Mouse (Mus musculus) liver, embryonic 15.5 days (tissue): ENCODE results near the gene Tnrc6b. TPM values are rescaled to one million over a fixed set of nuclear protein-coding genes. Genes with fewer than 3 reads are reported as not detected.
A peak's percentile ranks its signal among the peaks of the same experiment; 100 is the strongest.
"Not testable (repeated sequence)": the region's sequence is repeated elsewhere in the genome, so short reads cannot be mapped to it uniquely, and the experiment has no call there.

Experiments used
- ATAC-seq: fragments of 200-750 bp; cut with Nextera tagmentation; 2 replicates; pipeline ENCODE4 v1.8.0; 2017; ENCODE audit warnings: moderate number of reproducible peaks, mild to moderate bottlenecking, moderate library complexity; ENCODE audit not compliant: insufficient read depth
- H3K27ac ChIP-seq: fragments of 300-500 bp; sonication (generic); replicated peaks from 2 replicates; pipeline ENCODE4 v1.5.1; 2015; ENCODE audit warnings: mild to moderate bottlenecking, inconsistent platforms
- H3K27me3 ChIP-seq: fragments of 300-500 bp; sonication (generic); 2 replicates; pipeline ENCODE4 v1.6.1; 2015; ENCODE audit warnings: mild to moderate bottlenecking, inconsistent platforms
- H3K36me3 ChIP-seq: fragments of 300-500 bp; sonication (generic); replicated peaks from 2 replicates; pipeline ENCODE4 v1.6.1; 2015; ENCODE audit warnings: moderate library complexity, mild to moderate bottlenecking, inconsistent platforms
- H3K4me1 ChIP-seq: fragments of 300-500 bp; sonication (generic); replicated peaks from 2 replicates; pipeline ENCODE4 v1.6.1; 2015; ENCODE audit warnings: inconsistent platforms
- H3K4me2 ChIP-seq: fragments of 300-500 bp; sonication (generic); 2 replicates; pipeline ENCODE4 v1.6.1; 2015; ENCODE audit warnings: moderate library complexity, mild to moderate bottlenecking, inconsistent platforms
- H3K4me3 ChIP-seq: fragments of 300-500 bp; sonication (generic); replicated peaks from 2 replicates; pipeline ENCODE4 v1.5.1; 2015; ENCODE audit warnings: mild to moderate bottlenecking, inconsistent platforms
- H3K9ac ChIP-seq: fragments of 300-500 bp; sonication (generic); 2 replicates; pipeline ENCODE4 v1.6.1; 2015; ENCODE audit warnings: moderate library complexity, mild to moderate bottlenecking, inconsistent platforms
- H3K9me3 ChIP-seq: fragments of 300-500 bp; sonication (generic); replicated peaks from 2 replicates; pipeline ENCODE4 v1.6.1; 2016; ENCODE audit warnings: inconsistent platforms
- WGBS: fragments of 180-500 bp; shearing (Covaris S2); methylation state at CpG from one replicate; pipeline ENCODE4 v1.1.7; 2015; ENCODE audit warnings: mixed read lengths; ENCODE audit not compliant: insufficient replicate concordance; 5-methylcytosine and 5-hydroxymethylcytosine counted together
- polyA plus RNA-seq: library from polyadenylated mRNA; unstranded; fragments of >200 nt; fragmentation: Nextera tagmentation; extraction: Ambion mirVana; gene quantifications from 2 replicates; pipeline ENCODE4 v1.2.1, GENCODE M21; 2015

Tnrc6b gene
- polyA plus RNA-seq, 1 experiment from 2014 or later, result 18.3 TPM

- H3K4me3 ChIP-seq, result no peak overlapping the region
- no peaks in the 10 kb centered on the region for H3K27me3 ChIP-seq
- ATAC-seq, result no peak
- no peak overlapping the region for H3K9ac ChIP-seq
- no peak overlapping the region for H3K27ac ChIP-seq
- no peaks in the 10 kb centered on the region for H3K9me3 ChIP-seq
- no peak overlapping the region for H3K4me2 ChIP-seq
- peaks cover 98% of the 10 kb centered on the region for H3K36me3 ChIP-seq
- H3K4me1 ChIP-seq, result peaks cover 9% of the 10 kb centered on the region
- WGBS, result 93% methylated on average over 7 of the region's 7 CpGs
These were observed 205.5 kb downstream of the Tnrc6b start for GRCm38 (mm10) chr15:80916621-80917020.

- H3K4me1 ChIP-seq, result no peaks in the 10 kb centered on the region
- H3K4me3 ChIP-seq, result no peak overlapping the region
- no peak for ATAC-seq
- no peak overlapping the region for H3K4me2 ChIP-seq
- H3K9ac ChIP-seq, result no peak overlapping the region
- H3K27me3 ChIP-seq, result no peaks in the 10 kb centered on the region
- peaks cover 96% of the 10 kb centered on the region for H3K36me3 ChIP-seq
- 85% methylated on average over 3 of the region's 3 CpGs for WGBS
- no peaks in the 10 kb centered on the region for H3K9me3 ChIP-seq
- no peak overlapping the region for H3K27ac ChIP-seq
These were observed 209.2 kb downstream of the Tnrc6b start for GRCm38 (mm10) chr15:80920346-80920745.

GRCm38 (mm10) chr15:80921781-80922180, 210.7 kb downstream of the Tnrc6b start:
- H3K4me2 ChIP-seq, result no peak overlapping the region
- no peaks in the 10 kb centered on the region for H3K27me3 ChIP-seq
- 68% methylated on average over 4 of the region's 4 CpGs for WGBS
- peaks cover 93% of the 10 kb centered on the region for H3K36me3 ChIP-seq
- no peak overlapping the region for H3K4me3 ChIP-seq
- no peak overlapping the region for H3K27ac ChIP-seq
- no peaks in the 10 kb centered on the region for H3K9me3 ChIP-seq
- ATAC-seq, result 0 out of 2 replicates have a peak, but pooled peaks have one; percentile 40
- H3K9ac ChIP-seq, result no peak overlapping the region
- no peaks in the 10 kb centered on the region for H3K4me1 ChIP-seq

GRCm38 (mm10) chr15:80924211-80924610, 213.1 kb downstream of the Tnrc6b start:
- peaks cover 5% of the 10 kb centered on the region; the same call in 1 of the 2 replicates for H3K4me1 ChIP-seq
- H3K27ac ChIP-seq, result no peak overlapping the region
- H3K27me3 ChIP-seq, result no peaks in the 10 kb centered on the region
- ATAC-seq, result no peak
- WGBS, result 82% methylated on average over 2 of the region's 2 CpGs
- H3K9ac ChIP-seq, result no peak overlapping the region
- no peak overlapping the region for H3K4me2 ChIP-seq
- H3K36me3 ChIP-seq, result peaks cover 95% of the 10 kb centered on the region
- H3K4me3 ChIP-seq, result no peak overlapping the region
- H3K9me3 ChIP-seq, result no peaks in the 10 kb centered on the region

DNA sequence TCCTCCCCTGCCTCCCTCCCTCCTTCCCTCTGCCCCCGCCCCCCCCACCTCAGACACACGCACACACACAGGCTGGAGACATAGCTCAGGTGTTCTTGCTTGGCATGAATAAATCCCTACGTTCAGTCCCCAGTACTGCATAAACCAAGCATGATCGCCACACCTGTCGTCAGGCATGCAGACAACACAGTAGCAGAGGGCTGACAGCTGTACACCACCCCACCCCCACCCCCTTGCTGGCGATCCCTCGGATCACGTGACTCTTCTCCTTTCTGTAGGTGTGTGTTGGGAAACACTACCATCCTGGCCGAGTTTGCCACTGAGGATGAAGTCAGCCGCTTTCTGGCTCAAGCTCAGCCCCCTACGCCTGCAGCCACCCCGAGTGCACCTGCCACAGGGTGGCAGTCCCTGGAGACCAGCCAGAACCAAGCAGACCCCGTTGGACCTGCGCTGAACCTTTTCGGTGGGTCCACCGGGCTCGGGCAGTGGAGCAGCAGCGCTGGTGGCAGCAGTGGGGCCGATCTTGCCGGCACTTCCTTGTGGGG, 217.8 kb downstream of the Tnrc6b start:
- H3K27me3 ChIP-seq, result no peaks in the 10 kb centered on the region
- H3K9me3 ChIP-seq, result no peaks in the 10 kb centered on the region
- no peak overlapping the region for H3K4me3 ChIP-seq
- H3K36me3 ChIP-seq, result peaks cover 88% of the 10 kb centered on the region
- no peak overlapping the region for H3K27ac ChIP-seq
- no peak overlapping the region for H3K9ac ChIP-seq
- 84% methylated on average over 20 of the region's 20 CpGs for whole genome bisulfite sequencing
- no peak overlapping the region for H3K4me2 ChIP-seq
- H3K4me1 ChIP-seq, result peaks cover 12% of the 10 kb centered on the region
- no peak for ATAC-seq

DNA sequence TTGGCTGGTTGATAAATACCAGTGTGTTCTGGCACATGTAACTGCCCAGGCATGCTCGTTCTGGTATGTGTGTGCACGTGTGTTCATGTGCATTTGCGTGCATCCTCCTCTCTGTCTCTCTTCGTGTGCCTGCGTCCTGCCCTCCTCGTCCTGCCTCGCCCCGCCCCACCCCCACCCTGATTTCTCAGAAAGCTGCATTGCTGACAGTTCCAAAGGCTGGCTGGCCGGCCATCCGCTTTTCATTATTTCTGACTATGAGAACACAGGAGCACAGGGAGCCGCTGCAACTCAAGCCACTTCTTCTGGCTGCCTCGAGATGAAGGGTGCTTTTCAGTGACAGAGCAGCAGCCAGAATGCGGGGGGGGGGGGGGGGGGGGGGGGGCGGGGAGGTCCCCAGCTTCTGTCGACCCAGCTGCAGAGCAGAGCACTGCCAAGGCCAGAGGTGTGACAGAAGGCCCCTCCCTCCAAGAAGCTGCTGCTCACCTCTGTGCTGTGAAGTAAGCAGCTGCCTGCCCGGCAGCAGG, 219.0 kb downstream of the Tnrc6b start:
- peaks cover 12% of the 10 kb centered on the region for H3K4me1 ChIP-seq
- 43% methylated on average over 14 of the region's 16 CpGs for WGBS
- no peak for ATAC-seq
- H3K27me3 ChIP-seq, result no peaks in the 10 kb centered on the region
- H3K9me3 ChIP-seq, result no peaks in the 10 kb centered on the region
- H3K4me3 ChIP-seq, result no peak overlapping the region
- H3K27ac ChIP-seq, result no peak overlapping the region
- H3K4me2 ChIP-seq, result no peak overlapping the region
- no peak overlapping the region for H3K9ac ChIP-seq
- H3K36me3 ChIP-seq, result peaks cover 84% of the 10 kb centered on the region

DNA sequence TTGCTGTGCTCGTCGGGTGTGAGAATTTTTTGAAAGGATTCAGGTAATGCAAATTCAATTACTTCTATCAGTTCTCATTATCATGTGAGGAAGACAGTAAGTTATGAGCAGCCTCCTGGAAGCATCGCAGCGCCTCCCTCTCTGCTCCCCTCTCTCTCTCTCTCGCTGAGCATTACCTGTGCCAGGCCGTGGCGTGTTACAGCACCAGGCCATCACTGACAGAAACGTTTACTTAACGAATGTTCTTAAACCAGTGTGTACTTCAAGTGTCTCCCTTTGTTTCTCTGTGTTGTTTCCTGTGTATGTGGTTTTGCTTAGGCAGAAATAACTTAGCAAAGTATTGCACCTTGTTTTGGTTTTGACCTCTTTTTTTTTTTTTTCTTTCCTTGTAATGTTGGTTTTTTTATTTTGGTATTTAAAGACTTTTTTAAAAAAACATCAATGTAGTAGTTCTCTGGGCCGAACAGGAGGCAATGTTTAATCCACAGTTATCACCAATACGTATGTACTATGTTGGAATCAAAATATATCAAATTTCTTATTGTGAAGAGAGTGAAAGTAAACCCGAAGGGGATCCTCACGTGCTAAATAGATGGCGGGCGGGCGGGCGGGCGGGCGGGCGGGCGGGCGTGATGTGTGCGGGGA, 219.7 kb downstream of the Tnrc6b start:
- H3K4me3 ChIP-seq, H3K27ac ChIP-seq, H3K4me2 ChIP-seq, H3K9ac ChIP-seq, ATAC-seq, H3K27me3 ChIP-seq, H3K9me3 ChIP-seq: not testable (repeated sequence)
- WGBS, result 84% methylated on average over 23 of the region's 23 CpGs
- H3K4me1 ChIP-seq, result peaks cover 12% of the 10 kb centered on the region
- H3K36me3 ChIP-seq, result peaks cover 86% of the 10 kb centered on the region

DNA sequence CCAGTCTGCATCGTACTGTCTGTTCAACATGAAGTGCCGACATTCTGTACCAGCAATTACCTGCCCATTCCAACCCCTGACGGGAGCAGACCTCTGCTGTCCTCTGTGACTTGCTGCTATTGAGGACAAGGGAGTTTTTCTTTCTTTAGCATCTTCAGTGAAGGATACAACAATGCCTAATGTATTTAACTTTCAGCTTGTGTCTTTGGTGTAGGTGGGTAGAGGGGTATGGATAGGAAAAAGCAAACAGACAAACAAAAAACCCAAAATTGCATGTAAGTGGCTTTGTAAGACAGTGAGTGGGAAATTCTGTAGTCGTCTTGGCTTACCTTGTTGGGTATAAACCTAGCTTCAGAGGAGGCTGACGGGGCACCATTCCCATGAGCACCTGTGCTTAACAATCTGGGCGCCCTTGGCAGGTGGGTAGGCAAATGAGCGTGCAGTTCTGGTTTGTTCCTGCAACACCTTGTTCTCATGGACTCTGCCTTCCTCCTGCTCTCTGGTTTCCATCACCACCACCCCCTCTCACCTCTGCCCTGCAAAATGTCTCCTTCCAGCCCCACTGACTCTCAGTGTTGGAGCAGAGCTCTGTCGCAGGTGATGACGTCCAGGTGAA, 220.3 kb downstream of the Tnrc6b start:
- no peak overlapping the region for H3K27ac ChIP-seq
- 89% methylated on average over 9 of the region's 9 CpGs for WGBS
- no peak overlapping the region for H3K9ac ChIP-seq
- no peaks in the 10 kb centered on the region for H3K27me3 ChIP-seq
- peaks cover 12% of the 10 kb centered on the region for H3K4me1 ChIP-seq
- ATAC-seq, result no peak
- H3K36me3 ChIP-seq, result peaks cover 86% of the 10 kb centered on the region
- H3K4me3 ChIP-seq, result no peak overlapping the region
- no peak overlapping the region for H3K4me2 ChIP-seq
- no peaks in the 10 kb centered on the region for H3K9me3 ChIP-seq

GRCm38 (mm10) chr15:80934841-80935240, 223.7 kb downstream of the Tnrc6b start:
- no peaks in the 10 kb centered on the region for H3K27me3 ChIP-seq
- no peak overlapping the region for H3K9ac ChIP-seq
- H3K4me2 ChIP-seq, result no peak overlapping the region
- peaks cover 8% of the 10 kb centered on the region; the same call in 1 of the 2 replicates for H3K4me1 ChIP-seq
- no peak overlapping the region for H3K4me3 ChIP-seq
- 39% methylated on average over 5 of the region's 5 CpGs for WGBS
- no peaks in the 10 kb centered on the region for H3K9me3 ChIP-seq
- peaks cover 65% of the 10 kb centered on the region for H3K36me3 ChIP-seq
- H3K27ac ChIP-seq, result no peak overlapping the region
- ATAC-seq, result no peak

DNA sequence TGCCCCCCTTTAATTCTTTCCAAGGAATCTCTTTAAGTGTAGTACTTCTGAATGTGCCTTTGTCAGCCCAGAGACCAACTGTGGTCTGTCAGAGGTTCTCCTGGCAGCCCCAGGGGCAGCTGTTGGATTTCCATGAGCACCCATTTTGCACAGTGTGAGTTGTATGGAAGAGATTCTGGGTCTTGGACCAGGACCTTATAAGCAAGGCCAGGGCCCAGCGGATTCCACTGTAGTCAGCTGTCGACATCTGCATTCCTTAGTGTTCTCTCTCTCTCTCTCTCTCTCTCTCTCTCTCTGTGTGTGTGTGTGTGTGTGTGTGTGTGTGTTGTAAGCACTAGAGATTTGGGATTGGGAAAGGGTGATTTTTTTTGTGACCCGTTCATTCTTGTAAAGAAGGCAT, 225.6 kb downstream of the Tnrc6b start:
- H3K36me3 ChIP-seq, result peaks cover 61% of the 10 kb centered on the region
- H3K4me1 ChIP-seq, result 0 out of 2 replicates have a peak, but pooled peaks cover 2% of the 10 kb centered on the region
- H3K4me2 ChIP-seq, result no peak overlapping the region
- no peaks in the 10 kb centered on the region for H3K9me3 ChIP-seq
- ATAC-seq, result no peak
- 84% methylated on average over 3 of the region's 3 CpGs for WGBS
- no peak overlapping the region for H3K4me3 ChIP-seq
- no peaks in the 10 kb centered on the region for H3K27me3 ChIP-seq
- no peak overlapping the region for H3K9ac ChIP-seq
- no peak overlapping the region for H3K27ac ChIP-seq

DNA sequence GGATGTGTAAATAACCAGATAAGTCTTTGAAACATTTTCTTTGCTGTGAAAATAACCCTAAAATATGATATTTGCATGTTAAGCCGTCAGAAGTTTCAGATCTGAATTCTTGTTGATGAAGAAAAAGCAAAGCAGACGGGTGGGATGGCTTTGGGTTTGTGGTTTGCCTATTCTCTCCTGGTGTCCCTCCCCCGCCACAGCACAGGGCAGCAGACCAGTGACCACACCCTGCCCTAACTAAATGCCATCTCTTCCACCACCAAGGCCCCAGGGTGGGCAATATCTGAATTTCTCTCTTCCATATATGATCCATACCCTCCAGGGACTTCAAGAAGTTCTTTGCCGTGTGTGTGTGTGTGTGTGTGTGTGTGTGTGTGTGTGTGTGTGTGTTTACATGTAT, 227.5 kb downstream of the Tnrc6b start:
- no peaks in the 10 kb centered on the region for H3K27me3 ChIP-seq
- ATAC-seq, result no peak
- peaks cover 47% of the 10 kb centered on the region for H3K36me3 ChIP-seq
- H3K27ac ChIP-seq, result no peak overlapping the region
- H3K4me3 ChIP-seq, result no peak overlapping the region
- no peak overlapping the region for H3K9ac ChIP-seq
- 0 out of 2 replicates have a peak, but pooled peaks cover 2% of the 10 kb centered on the region for H3K4me1 ChIP-seq
- WGBS, result 46% methylated on average over 4 of the region's 4 CpGs
- H3K9me3 ChIP-seq, result no peaks in the 10 kb centered on the region
- H3K4me2 ChIP-seq, result no peak overlapping the region
